Mouse (Mus musculus) left cerebral cortex, postnatal 4 days (tissue): Measurements from ENCODE around the gene Fscn2. TPM values are rescaled to one million over a fixed set of nuclear protein-coding genes. Genes with fewer than 3 reads are reported as not detected.
"Not testable (repeated sequence)": the region's sequence is repeated elsewhere in the genome, so short reads cannot be mapped to it uniquely, and the experiment has no call there.

Source experiments
- DNase-seq: peaks from one replicate; pipeline ENCODE4 v3.0.0-alpha.2; 2022
- intact Hi-C: fragments of 180-260 bp; cut with DNase I; formaldehyde crosslinking; loops from one replicate; pipeline ENCODE4 v1.15.1; 2025
- microRNA-seq: library from miRNA; unstranded; fragments of <30 nt; microRNA quantifications from one replicate; pipeline ENCODE4 v1.2.0, GENCODE M21; 2022
- total RNA-seq, 2 experiments: library from RNA; stranded (reverse); gene quantifications; 2 replicates each; pipeline ENCODE4 v1.2.3; 2021

The Fscn2 gene
- total RNA-seq, 2 experiments from 2014 or later, result 0.42 to 0.44 TPM

- intact Hi-C loops, result no loop called here
- DNase-seq, result no peak
Measured at GRCm38 (mm10) chr11:120387157-120387556, 25.8 kb downstream of the Fscn2 start.

- DNase-seq, result no peak
- intact Hi-C loops, result no loop called here
Measured at GRCm38 (mm10) chr11:120388580-120388979, 27.2 kb downstream of the Fscn2 start.

- DNase-seq, result no peak
- intact Hi-C loops, result no loop called here
Measured at GRCm38 (mm10) chr11:120395661-120396060, 34.3 kb downstream of the Fscn2 start.

- DNase-seq, result no peak
- intact Hi-C loops, result no loop called here
Measured at GRCm38 (mm10) chr11:120397602-120398001, 36.3 kb downstream of the Fscn2 start.

- intact Hi-C loops, result no loop called here
Measured at GRCm38 (mm10) chr11:120399319-120399718, 38.0 kb downstream of the Fscn2 start.

GRCm38 (mm10) chr11:120404814-120405213 is 43.5 kb downstream of the Fscn2 start:
- intact Hi-C loops, result loop anchor here (5.0 kb wide), 1 partner anchor 32 kb away; the partner anchor contains the start of gene Nploc4
- no peak for DNase-seq

More at GRCm38 (mm10) chr11:120399319-120399718, 38.0 kb downstream of the Fscn2 start:
- DNase-seq, result no peak

- DNase-seq, result no peak
- intact Hi-C loops, result no loop called here
Measured at GRCm38 (mm10) chr11:120405867-120406266, 44.5 kb downstream of the Fscn2 start.

- intact Hi-C loops, result no loop called here
- no peak for DNase-seq
Measured at GRCm38 (mm10) chr11:120406445-120406844, 45.1 kb downstream of the Fscn2 start.

GRCm38 (mm10) chr11:120413621-120414020 is 52.3 kb downstream of the Fscn2 start:
- intact Hi-C loops, DNase-seq: not testable (repeated sequence)

Small RNA genes within 50 kb of the gene (microRNA-seq; reads per million reads assigned to microRNA genes)
- gene Gm23419 (not detected), gene Mir6935 (9.9 reads per million, percentile 26 among the genes with 10 or more reads in this experiment)

Other genes with a start within 250 kb of the Fscn2 start
- 100 to 1,000 TPM; 113 to 119 TPM for gene Slc38a10, start 210.2 kb upstream of the Fscn2 start, total RNA-seq
- 10 to 100 TPM; 36.5 to 39.5 TPM for gene Bahcc1, start 128.6 kb upstream of the Fscn2 start, total RNA-seq
- gene Actg1, start 13.0 kb upstream of the Fscn2 start, total RNA-seq, result 1,000 to 10,000 TPM; 3,514 to 3,537 TPM
- gene Faap100, start 17.2 kb downstream of the Fscn2 start, total RNA-seq, result 100 to 1,000 TPM in 1 of 2 experiments, 10 to 100 TPM in 1; 94.5 to 100 TPM
- gene Nploc4, start 76.2 kb downstream of the Fscn2 start, total RNA-seq, result 10 to 100 TPM; 63.8 to 66.2 TPM
- gene Tspan10, start 81.1 kb downstream of the Fscn2 start, total RNA-seq, result 10 to 100 TPM in 1 of 2 experiments, under 1 TPM in 1; 0.77 to 13.3 TPM
- gene Pde6g, start 92.0 kb downstream of the Fscn2 start, total RNA-seq, result under 1 TPM; 0.22 to 0.32 TPM
- gene Oxld1, start 96.5 kb downstream of the Fscn2 start, total RNA-seq, result 1 to 10 TPM; 7.9 to 9.6 TPM
- gene Ccdc137, start 96.6 kb downstream of the Fscn2 start, total RNA-seq, result 10 to 100 TPM; 21.2 to 24.6 TPM
- gene Arl16, start 106.1 kb downstream of the Fscn2 start, total RNA-seq, result 10 to 100 TPM; 43.9 to 46.0 TPM
- 10 to 100 TPM; 74.4 to 74.5 TPM for gene Mrpl12, start 123.1 kb downstream of the Fscn2 start, total RNA-seq
- 10 to 100 TPM; 27.2 to 27.6 TPM for gene Slc25a10, start 130.3 kb downstream of the Fscn2 start, total RNA-seq
- under 1 TPM in 1 of 2 experiments, not detected in 1; 0.18 TPM for gene Gcgr, start 169.2 kb downstream of the Fscn2 start, total RNA-seq
- 100 to 1,000 TPM; 105 to 113 TPM for gene Mcrip1, start 188.2 kb downstream of the Fscn2 start, total RNA-seq
- gene Ppp1r27, start 189.6 kb downstream of the Fscn2 start, total RNA-seq, result not detected
- gene P4hb, start 211.7 kb downstream of the Fscn2 start, total RNA-seq, result 100 to 1,000 TPM; 187 to 203 TPM
- 100 to 1,000 TPM; 351 to 368 TPM for gene Arhgdia, start 220.1 kb downstream of the Fscn2 start, total RNA-seq
- 100 to 1,000 TPM; 111 to 113 TPM for gene Alyref, start 236.8 kb downstream of the Fscn2 start, total RNA-seq
- gene Anapc11, start 236.9 kb downstream of the Fscn2 start, total RNA-seq, result 100 to 1,000 TPM; 113 to 115 TPM
- 1 to 10 TPM in 1 of 2 experiments, not detected in 1; 1.4 TPM for gene Npb, start 246.9 kb downstream of the Fscn2 start, total RNA-seq